Mouse (Mus musculus) forebrain, embryonic 12.5 days (tissue): ENCODE results near the gene Ier3. TPM values are rescaled to one million over a fixed set of nuclear protein-coding genes. Genes with fewer than 3 reads are reported as not detected.

Experiments
- ATAC-seq: fragments of 200-750 bp; cut with Nextera tagmentation; 2 replicates; pipeline ENCODE4 v1.8.0; 2017; ENCODE audit warnings: moderate TSS enrichment; ENCODE audit not compliant: low FRiP score
- H3K27ac ChIP-seq: fragments of 300-500 bp; sonication (generic); 2 replicates; pipeline ENCODE4 v1.5.1; 2016; ENCODE audit warnings: mild to moderate bottlenecking
- H3K27me3 ChIP-seq: fragments of 300-500 bp; sonication (generic); 2 replicates; pipeline ENCODE4 v1.6.1; 2016; ENCODE audit warnings: mild to moderate bottlenecking
- H3K36me3 ChIP-seq: fragments of 300-500 bp; sonication (generic); replicated peaks from 2 replicates; pipeline ENCODE4 v1.6.1; 2016; ENCODE audit warnings: mild to moderate bottlenecking
- H3K4me1 ChIP-seq: fragments of 300-500 bp; sonication (generic); 2 replicates; pipeline ENCODE4 v1.6.1; 2016
- H3K4me2 ChIP-seq: fragments of 300-500 bp; sonication (generic); 2 replicates; pipeline ENCODE4 v1.6.1; 2016; ENCODE audit warnings: mild to moderate bottlenecking, moderate library complexity
- H3K4me3 ChIP-seq: fragments of 300-500 bp; sonication (generic); replicated peaks from 2 replicates; pipeline ENCODE4 v1.5.1; 2016; ENCODE audit warnings: mild to moderate bottlenecking
- H3K9ac ChIP-seq: fragments of 300-500 bp; sonication (generic); 2 replicates; pipeline ENCODE4 v1.6.1; 2016; ENCODE audit warnings: mild to moderate bottlenecking
- H3K9me3 ChIP-seq: fragments of 300-500 bp; sonication (generic); 2 replicates; pipeline ENCODE4 v1.6.1; 2016
- WGBS: fragments of 180-500 bp; shearing (Covaris S2); methylation state at CpG from one replicate; pipeline ENCODE4 v1.1.7; 2016; 5-methylcytosine and 5-hydroxymethylcytosine counted together
- polyA plus RNA-seq: library from polyadenylated mRNA; unstranded; fragments of >200 nt; fragmentation: Nextera tagmentation; extraction: Ambion mirVana; gene quantifications from 2 replicates; pipeline ENCODE4 v1.2.1, GENCODE M21; 2016

The Ier3 gene
- polyA plus RNA-seq, 1 experiment from 2014 or later: 5.3 TPM

DNA sequence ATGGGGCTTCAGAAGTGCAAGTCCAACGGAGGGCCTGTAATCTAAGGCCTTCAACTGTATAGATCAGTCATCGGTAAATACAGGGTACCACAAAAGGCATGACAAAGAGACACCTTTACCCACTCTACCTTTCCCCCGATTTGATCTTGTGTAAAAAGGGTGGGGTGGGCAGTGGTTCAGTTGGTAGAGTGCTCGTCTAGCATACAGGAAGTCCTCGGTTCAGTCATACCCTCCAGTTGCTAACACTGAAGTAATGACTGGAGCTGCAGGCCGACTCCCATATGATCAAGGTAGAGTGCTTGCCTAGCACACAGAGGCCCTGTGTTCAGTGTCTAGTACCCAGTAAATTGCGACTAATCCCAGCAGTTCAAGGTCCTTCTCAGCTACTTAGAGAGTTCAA lies 7.8 kb upstream of the Ier3 start:
- Histone ChIP-seq H3K4me1 (peaks cover 8% of the 10 kb centered on the region), H3K36me3 (no peaks in the 10 kb centered on the region), H3K27me3 (no peaks in the 10 kb centered on the region; the same call in 1 of the 2 replicates), H3K27ac (no peak overlapping the region), H3K4me3 (no peak overlapping the region), H3K9me3 (no peaks in the 10 kb centered on the region), H3K4me2 (no peak overlapping the region), H3K9ac (no peak overlapping the region)
- WGBS: 86% methylated on average over 7 of the region's 7 CpGs
- ATAC-seq: no peak

- ATAC-seq: no peak
- Histone ChIP-seq H3K9me3 (no peaks in the 10 kb centered on the region), H3K27ac (no peak overlapping the region), H3K36me3 (no peaks in the 10 kb centered on the region), H3K4me3 (no peak overlapping the region), H3K9ac (no peak overlapping the region), H3K4me2 (no peak overlapping the region), H3K27me3 (peaks cover 5% of the 10 kb centered on the region), H3K4me1 (peaks cover 8% of the 10 kb centered on the region)
- WGBS: 67% methylated on average over 6 of the region's 6 CpGs
These were observed 6.8 kb upstream of the Ier3 start for GRCm38 (mm10) chr17:35814678-35815077.

- Histone ChIP-seq H3K9ac (0 out of 2 replicates have a peak overlapping the region, but pooled peaks have one; percentile 21), H3K4me3 (no peak overlapping the region), H3K27me3 (peaks cover 13% of the 10 kb centered on the region), H3K36me3 (no peaks in the 10 kb centered on the region), H3K4me2 (no peak overlapping the region), H3K9me3 (no peaks in the 10 kb centered on the region), H3K4me1 (peaks cover 11% of the 10 kb centered on the region), H3K27ac (no peak overlapping the region)
- ATAC-seq: no peak
- 73% methylated on average over 7 of the region's 7 CpGs for WGBS
These were observed 5.6 kb upstream of the Ier3 start for GRCm38 (mm10) chr17:35815836-35816235.

DNA sequence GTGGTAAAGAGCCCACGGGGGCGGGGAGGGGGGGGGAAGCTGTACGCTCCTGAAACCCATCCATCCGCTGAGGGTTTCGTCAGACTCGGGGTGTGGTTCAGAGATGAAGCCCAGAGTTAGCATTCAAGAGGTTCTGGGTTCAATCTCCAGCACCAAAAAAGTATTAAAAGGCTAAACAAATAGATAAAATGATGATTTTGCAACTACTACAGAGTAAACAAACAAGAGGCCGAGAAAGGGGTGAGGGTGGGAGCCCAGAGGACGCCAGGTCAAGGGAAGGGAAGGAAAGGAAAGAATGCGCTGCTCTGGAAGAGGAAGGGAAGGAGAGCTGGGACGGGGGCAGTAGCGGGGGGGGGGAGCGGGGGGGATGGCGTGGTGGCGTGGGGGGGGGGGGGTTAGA lies 4.8 kb upstream of the Ier3 start:
- Histone ChIP-seq H3K4me1 (peaks cover 20% of the 10 kb centered on the region), H3K9me3 (no peaks in the 10 kb centered on the region), H3K4me2 (no peak overlapping the region), H3K36me3 (no peaks in the 10 kb centered on the region), H3K9ac (0 out of 2 replicates have a peak overlapping the region, but pooled peaks have one; percentile 21), H3K27me3 (peaks cover 15% of the 10 kb centered on the region), H3K27ac (no peak overlapping the region), H3K4me3 (no peak overlapping the region)
- no peak for ATAC-seq
- 42% methylated on average over 7 of the region's 14 CpGs for WGBS

DNA sequence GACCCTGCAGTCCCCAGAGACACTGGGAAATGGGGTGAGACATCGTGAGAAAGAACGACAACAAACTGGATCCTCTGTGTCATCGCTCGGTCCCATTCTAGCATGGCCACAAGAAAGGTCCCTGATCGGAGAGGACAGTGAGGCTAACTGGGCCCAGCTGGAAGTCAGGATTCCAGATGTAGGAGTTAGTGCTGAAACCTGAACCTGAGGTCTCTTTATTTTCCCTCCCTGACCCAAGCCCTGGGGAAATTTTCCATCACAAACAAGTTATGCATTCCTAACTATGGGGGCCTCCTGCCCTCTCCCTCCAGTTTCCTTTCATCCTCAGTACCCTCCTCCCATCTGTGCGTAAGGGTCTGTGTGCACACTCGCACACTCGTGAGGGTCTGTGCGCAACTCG lies 4.3 kb upstream of the Ier3 start:
- no peak overlapping the region for H3K4me3 ChIP-seq
- no peak overlapping the region for H3K27ac ChIP-seq
- peaks cover 25% of the 10 kb centered on the region for H3K4me1 ChIP-seq
- no peaks in the 10 kb centered on the region for H3K36me3 ChIP-seq
- no peak overlapping the region for H3K9ac ChIP-seq
- 58% methylated on average over 10 of the region's 10 CpGs for WGBS
- H3K4me2 ChIP-seq: no peak overlapping the region
- no peak for ATAC-seq
- peaks cover 15% of the 10 kb centered on the region for H3K27me3 ChIP-seq
- no peaks in the 10 kb centered on the region for H3K9me3 ChIP-seq

GRCm38 (mm10) chr17:35820111-35820510 lies 1.4 kb upstream of the Ier3 start:
- ATAC-seq: no peak
- H3K4me2 ChIP-seq: no peak overlapping the region
- H3K27ac ChIP-seq: no peak overlapping the region
- 0 out of 2 replicates have a peak, but pooled peaks cover 5% of the 10 kb centered on the region for H3K36me3 ChIP-seq
- H3K27me3 ChIP-seq: peaks cover 15% of the 10 kb centered on the region
- no peaks in the 10 kb centered on the region for H3K9me3 ChIP-seq
- no peak overlapping the region for H3K9ac ChIP-seq
- peaks cover 40% of the 10 kb centered on the region for H3K4me1 ChIP-seq
- WGBS: 86% methylated on average over 5 of the region's 5 CpGs
- H3K4me3 ChIP-seq: no peak overlapping the region

- peak overlapping the region; percentile 70 for H3K4me3 ChIP-seq
- peak; percentile 19 for ATAC-seq
- peak overlapping the region; percentile 81 for H3K4me2 ChIP-seq
- H3K36me3 ChIP-seq: peaks cover 28% of the 10 kb centered on the region
- H3K9ac ChIP-seq: peak overlapping the region; percentile 52
- no peaks in the 10 kb centered on the region for H3K9me3 ChIP-seq
- peaks cover 35% of the 10 kb centered on the region for H3K4me1 ChIP-seq
- H3K27ac ChIP-seq: peak overlapping the region; percentile 89
- WGBS: 1% methylated on average over 11 of the region's 11 CpGs
- H3K27me3 ChIP-seq: peaks cover 15% of the 10 kb centered on the region
These were observed 1.1 kb downstream of the Ier3 start for GRCm38 (mm10) chr17:35822564-35822963.

GRCm38 (mm10) chr17:35822964-35823937 lies 1.8 kb downstream of the Ier3 start, which contains the start of gene Flot1:
TSS of gene Flot1 (plus strand) at chr17:35823230.
- 2% methylated on average over 43 of the region's 47 CpGs for WGBS
- Histone ChIP-seq H3K9me3 (no peaks in the 10 kb centered on the region), H3K36me3 (peaks cover 35% of the 10 kb centered on the region), H3K4me2 (peak within 1 kb of the TSS; percentile 81), H3K4me1 (peaks cover 35% of the 10 kb centered on the region), H3K27ac (peak within 1 kb of the TSS; percentile 89), H3K27me3 (peaks cover 15% of the 10 kb centered on the region), H3K4me3 (peak within 1 kb of the TSS; percentile 70), H3K9ac (peak within 1 kb of the TSS; percentile 75)
- ATAC-seq: peak; percentile 92

GRCm38 (mm10) chr17:35824402-35824801 lies 2.9 kb downstream of the Ier3 start:
- Histone ChIP-seq H3K27me3 (peaks cover 13% of the 10 kb centered on the region), H3K36me3 (peaks cover 35% of the 10 kb centered on the region), H3K4me1 (peaks cover 35% of the 10 kb centered on the region), H3K9ac (no peak overlapping the region), H3K27ac (no peak overlapping the region), H3K9me3 (no peaks in the 10 kb centered on the region), H3K4me3 (peak overlapping the region; percentile 70), H3K4me2 (peak overlapping the region; percentile 81)
- WGBS: 69% methylated on average over 7 of the region's 7 CpGs
- no peak for ATAC-seq

- Histone ChIP-seq H3K4me1 (peaks cover 41% of the 10 kb centered on the region), H3K4me3 (no peak overlapping the region), H3K4me2 (no peak overlapping the region), H3K27ac (no peak overlapping the region), H3K27me3 (peaks cover 7% of the 10 kb centered on the region), H3K9me3 (no peaks in the 10 kb centered on the region), H3K9ac (no peak overlapping the region), H3K36me3 (peaks cover 35% of the 10 kb centered on the region)
- 94% methylated on average over 13 of the region's 13 CpGs for WGBS
- no peak for ATAC-seq
These were observed 3.8 kb downstream of the Ier3 start for GRCm38 (mm10) chr17:35825109-35825850.

DNA sequence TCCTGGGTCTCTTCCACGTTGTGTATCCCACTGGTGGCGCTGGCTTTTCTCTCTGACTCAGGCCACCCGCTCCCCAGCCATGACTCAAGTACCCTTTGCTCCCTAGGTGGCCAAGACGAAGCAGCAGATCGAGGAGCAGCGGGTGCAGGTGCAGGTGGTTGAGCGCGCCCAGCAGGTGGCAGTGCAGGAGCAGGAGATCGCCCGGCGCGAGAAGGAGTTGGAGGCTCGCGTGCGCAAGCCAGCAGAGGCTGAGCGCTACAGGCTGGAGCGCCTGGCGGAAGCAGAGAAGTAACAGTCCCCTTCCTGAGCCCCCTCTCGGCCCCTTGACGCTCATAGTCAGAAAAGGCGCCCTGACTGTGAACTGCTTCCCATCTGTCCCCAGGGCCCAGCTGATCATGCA lies 8.3 kb downstream of the Ier3 start:
- Histone ChIP-seq H3K4me3 (no peak overlapping the region; the same call in 1 of the 2 replicates), H3K27me3 (no peaks in the 10 kb centered on the region), H3K27ac (0 out of 2 replicates have a peak overlapping the region, but pooled peaks have one; percentile 13), H3K4me1 (peaks cover 22% of the 10 kb centered on the region), H3K9ac (no peak overlapping the region), H3K9me3 (no peaks in the 10 kb centered on the region), H3K4me2 (peak overlapping the region; percentile 21; the same call in 1 of the 2 replicates), H3K36me3 (peaks cover 67% of the 10 kb centered on the region)
- ATAC-seq: peak; percentile 71
- WGBS: 2% methylated on average over 21 of the region's 21 CpGs
